Mouse (Mus musculus) heart, embryonic 13.5 days (tissue): ENCODE measurements around the gene Lgalsl. TPM values are rescaled to one million over a fixed set of nuclear protein-coding genes. Genes with fewer than 3 reads are reported as not detected.

Experiments used
- ATAC-seq: fragments of 200-750 bp; cut with Nextera tagmentation; 2 replicates; pipeline ENCODE4 v1.8.0; 2017; ENCODE audit warnings: moderate TSS enrichment; ENCODE audit not compliant: insufficient number of reproducible peaks, low FRiP score, low TSS enrichment; ENCODE audit errors: extremely low read depth
- H3K27ac ChIP-seq: fragments of 300-500 bp; sonication (generic); replicated peaks from 2 replicates; pipeline ENCODE4 v1.5.1; 2015; ENCODE audit warnings: moderate library complexity, mild to moderate bottlenecking, inconsistent platforms
- H3K27me3 ChIP-seq: fragments of 300-500 bp; sonication (generic); replicated peaks from 2 replicates; pipeline ENCODE4 v1.6.1; 2015; ENCODE audit warnings: mild to moderate bottlenecking, inconsistent platforms
- H3K36me3 ChIP-seq: fragments of 300-500 bp; sonication (generic); 2 replicates; pipeline ENCODE4 v1.6.1; 2015; ENCODE audit warnings: mild to moderate bottlenecking, inconsistent platforms
- H3K4me1 ChIP-seq: fragments of 300-500 bp; sonication (generic); 2 replicates; pipeline ENCODE4 v1.6.1; 2015; ENCODE audit warnings: inconsistent platforms
- H3K4me2 ChIP-seq: fragments of 300-500 bp; sonication (generic); 2 replicates; pipeline ENCODE4 v1.6.1; 2015; ENCODE audit warnings: inconsistent platforms, mild to moderate bottlenecking, moderate library complexity
- H3K4me3 ChIP-seq: fragments of 300-500 bp; sonication (generic); 2 replicates; pipeline ENCODE4 v1.5.1; 2015; ENCODE audit warnings: moderate library complexity, mild to moderate bottlenecking, inconsistent platforms
- H3K9ac ChIP-seq: fragments of 300-500 bp; sonication (generic); 2 replicates; pipeline ENCODE4 v1.6.1; 2015; ENCODE audit warnings: inconsistent platforms, mild to moderate bottlenecking, moderate library complexity
- H3K9me3 ChIP-seq: fragments of 300-500 bp; sonication (generic); 2 replicates; pipeline ENCODE4 v1.6.1; 2016; ENCODE audit warnings: inconsistent platforms
- WGBS: fragments of 180-500 bp; shearing (Covaris S2); methylation state at CpG from one replicate; pipeline ENCODE4 v1.1.7; 2015; ENCODE audit warnings: mixed read lengths; 5-methylcytosine and 5-hydroxymethylcytosine counted together
- polyA plus RNA-seq: library from polyadenylated mRNA; unstranded; fragments of >200 nt; fragmentation: Nextera tagmentation; extraction: Ambion mirVana; gene quantifications from 2 replicates; pipeline ENCODE4 v1.2.1, GENCODE M21; 2015

The Lgalsl gene
- polyA plus RNA-seq, 1 experiment from 2014 or later, result 35.1 TPM

DNA sequence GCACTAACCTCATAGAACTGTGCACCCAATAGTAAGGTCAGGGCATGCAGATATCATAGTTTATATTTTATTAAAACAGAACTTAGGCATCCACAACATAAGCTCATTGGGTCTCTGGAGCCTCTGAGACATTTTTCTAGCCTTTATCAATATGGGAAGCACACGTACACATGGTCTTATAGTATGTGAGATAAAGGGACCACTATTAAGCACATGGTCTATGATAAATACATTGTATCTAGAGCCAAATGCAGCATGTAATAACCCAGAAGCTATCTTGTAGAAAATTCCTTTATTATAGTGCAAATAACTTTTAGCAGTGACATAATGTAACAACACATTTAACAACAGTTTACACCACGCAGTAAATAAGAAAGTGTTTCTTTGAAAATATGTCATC is 7.6 kb downstream of the Lgalsl start:
- no peak overlapping the region for H3K9ac ChIP-seq
- ATAC-seq, result no peak
- WGBS, result 81% methylated on average over 2 of the region's 2 CpGs
- H3K4me3 ChIP-seq, result no peak overlapping the region
- H3K4me1 ChIP-seq, result peaks cover 3% of the 10 kb centered on the region; the same call in 1 of the 2 replicates
- no peak overlapping the region for H3K4me2 ChIP-seq
- no peaks in the 10 kb centered on the region for H3K9me3 ChIP-seq
- H3K36me3 ChIP-seq, result peaks cover 37% of the 10 kb centered on the region
- H3K27me3 ChIP-seq, result no peaks in the 10 kb centered on the region
- no peak overlapping the region for H3K27ac ChIP-seq

DNA sequence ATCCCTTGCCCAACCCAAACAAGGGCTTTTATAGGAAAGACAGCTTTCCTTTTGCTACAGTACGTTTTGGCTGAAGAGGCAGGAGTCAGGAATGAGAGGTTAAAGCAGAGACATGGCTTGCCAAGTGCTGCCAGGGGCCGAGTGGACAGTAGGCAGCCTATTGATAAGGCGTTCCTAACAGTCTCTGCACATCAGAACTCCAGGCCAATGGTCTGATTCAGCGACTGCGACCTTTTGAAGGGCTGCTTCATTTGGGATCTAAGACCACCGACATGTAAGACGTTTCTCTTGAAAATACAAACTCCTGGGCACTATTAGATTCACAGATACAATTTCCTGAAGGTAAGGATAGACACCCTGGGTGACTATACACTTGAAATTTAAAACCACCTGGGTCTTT is 9.5 kb downstream of the Lgalsl start:
- ATAC-seq, result no peak
- Histone ChIP-seq H3K4me3 (no peak overlapping the region), H3K4me2 (no peak overlapping the region), H3K36me3 (peaks cover 18% of the 10 kb centered on the region), H3K4me1 (peaks cover 3% of the 10 kb centered on the region; the same call in 1 of the 2 replicates), H3K9me3 (no peaks in the 10 kb centered on the region), H3K9ac (no peak overlapping the region), H3K27me3 (no peaks in the 10 kb centered on the region), H3K27ac (no peak overlapping the region)
- 52% methylated on average over 7 of the region's 7 CpGs for whole genome bisulfite sequencing

DNA sequence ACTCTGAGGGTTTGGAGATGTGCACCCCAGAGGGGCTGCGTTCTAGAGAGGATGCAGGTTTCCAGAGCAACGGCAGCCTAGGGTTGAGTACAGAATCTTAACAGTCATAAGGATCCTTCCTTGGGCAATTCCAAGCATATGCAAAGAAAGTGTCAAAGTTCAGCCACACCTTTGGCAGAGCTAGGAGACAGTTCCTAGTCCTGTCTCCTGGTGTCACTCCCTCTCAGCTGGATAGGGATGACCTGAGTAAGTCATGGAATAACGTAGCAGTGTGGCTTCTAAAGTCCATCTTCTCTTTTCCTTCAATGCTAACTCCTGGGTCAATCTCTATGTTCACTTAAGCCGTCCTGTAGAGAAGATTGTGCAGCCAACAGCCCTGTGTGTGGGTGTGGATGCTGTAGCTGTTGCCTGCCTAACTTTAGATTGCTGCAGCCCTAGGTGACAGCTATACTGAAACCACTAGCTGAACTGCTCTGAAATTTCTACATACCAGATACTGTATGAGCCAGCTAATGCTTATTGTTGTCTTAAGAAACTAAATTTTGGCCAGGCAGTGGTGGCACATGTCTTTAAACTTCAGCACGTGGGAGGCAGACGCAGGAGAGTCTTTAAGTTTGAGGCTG is 16.8 kb downstream of the Lgalsl start:
- no peaks in the 10 kb centered on the region for H3K4me1 ChIP-seq
- 76% methylated on average over 6 of the region's 6 CpGs for WGBS
- no peaks in the 10 kb centered on the region for H3K27me3 ChIP-seq
- no peaks in the 10 kb centered on the region for H3K36me3 ChIP-seq
- no peak overlapping the region for H3K4me3 ChIP-seq
- no peaks in the 10 kb centered on the region for H3K9me3 ChIP-seq
- no peak for ATAC-seq
- no peak overlapping the region for H3K9ac ChIP-seq
- no peak overlapping the region for H3K4me2 ChIP-seq
- H3K27ac ChIP-seq, result no peak overlapping the region

DNA sequence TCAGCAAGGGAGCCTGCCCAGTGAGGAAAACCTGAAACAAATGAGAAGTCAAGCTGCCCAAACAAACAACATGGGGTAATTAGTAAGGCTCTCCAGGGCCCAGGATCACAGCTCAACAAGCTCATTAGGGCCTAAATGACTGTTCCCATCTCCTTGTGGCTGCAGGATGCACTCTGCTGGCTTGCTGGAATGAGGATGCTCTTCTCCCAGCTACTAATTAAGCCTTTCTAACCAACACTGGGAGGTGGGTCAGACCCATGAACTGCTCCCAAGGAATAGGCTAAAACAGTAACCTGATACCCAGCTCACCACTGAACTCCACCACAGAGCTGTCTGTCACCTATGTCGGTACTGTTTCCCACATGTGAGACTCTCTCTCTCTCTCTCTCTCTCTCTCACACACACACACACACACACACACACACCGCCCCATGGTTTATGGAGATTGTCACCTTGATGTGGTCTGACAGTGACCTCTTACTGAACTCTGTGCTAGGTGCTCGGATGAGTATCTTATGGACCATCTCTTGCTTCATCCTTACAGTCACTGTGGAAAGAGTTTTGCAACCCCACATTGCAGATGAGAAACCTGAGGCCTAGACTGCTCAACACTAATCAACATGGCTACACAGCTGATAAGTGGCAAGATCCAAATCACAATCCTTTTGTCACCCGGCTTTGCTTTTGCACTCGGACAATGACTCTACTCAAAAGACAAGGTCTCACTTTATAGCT is 18.5 kb downstream of the Lgalsl start:
- 63% methylated on average over 5 of the region's 5 CpGs for WGBS
- no peaks in the 10 kb centered on the region for H3K27me3 ChIP-seq

DNA sequence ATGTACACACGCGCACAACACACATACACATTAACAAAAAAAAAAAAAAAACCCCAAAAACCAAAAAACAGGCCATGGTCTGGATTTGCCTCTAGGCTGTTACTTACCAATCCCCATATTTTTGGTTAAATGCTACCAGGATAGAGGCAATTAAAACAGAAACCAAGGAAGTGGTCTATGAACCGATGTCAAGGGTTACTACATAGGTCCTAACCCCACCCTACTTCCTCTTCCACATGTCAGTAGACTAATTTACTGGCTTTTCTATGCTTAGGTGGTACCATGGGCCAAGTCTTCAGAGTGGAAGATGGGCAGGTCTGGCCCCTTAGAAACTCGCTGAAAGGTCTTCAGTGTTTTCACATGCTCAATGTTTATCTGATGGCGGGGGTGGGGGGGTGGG is 24.2 kb downstream of the Lgalsl start:
- no peak overlapping the region for H3K4me2 ChIP-seq
- H3K27ac ChIP-seq, result no peak overlapping the region
- H3K4me1 ChIP-seq, result no peaks in the 10 kb centered on the region
- no peaks in the 10 kb centered on the region for H3K27me3 ChIP-seq
- 73% methylated on average over 5 of the region's 5 CpGs for WGBS
- no peaks in the 10 kb centered on the region for H3K36me3 ChIP-seq
- no peak overlapping the region for H3K9ac ChIP-seq
- ATAC-seq, result no peak
- H3K9me3 ChIP-seq, result no peaks in the 10 kb centered on the region
- H3K4me3 ChIP-seq, result no peak overlapping the region

More for the DNA sequence above, 18.5 kb downstream of the Lgalsl start:
- no peak overlapping the region for H3K4me2 ChIP-seq
- H3K9ac ChIP-seq, result no peak overlapping the region
- no peak overlapping the region for H3K4me3 ChIP-seq
- ATAC-seq, result no peak
- no peak overlapping the region for H3K27ac ChIP-seq
- no peaks in the 10 kb centered on the region for H3K36me3 ChIP-seq
- H3K4me1 ChIP-seq, result no peaks in the 10 kb centered on the region
- no peaks in the 10 kb centered on the region for H3K9me3 ChIP-seq

DNA sequence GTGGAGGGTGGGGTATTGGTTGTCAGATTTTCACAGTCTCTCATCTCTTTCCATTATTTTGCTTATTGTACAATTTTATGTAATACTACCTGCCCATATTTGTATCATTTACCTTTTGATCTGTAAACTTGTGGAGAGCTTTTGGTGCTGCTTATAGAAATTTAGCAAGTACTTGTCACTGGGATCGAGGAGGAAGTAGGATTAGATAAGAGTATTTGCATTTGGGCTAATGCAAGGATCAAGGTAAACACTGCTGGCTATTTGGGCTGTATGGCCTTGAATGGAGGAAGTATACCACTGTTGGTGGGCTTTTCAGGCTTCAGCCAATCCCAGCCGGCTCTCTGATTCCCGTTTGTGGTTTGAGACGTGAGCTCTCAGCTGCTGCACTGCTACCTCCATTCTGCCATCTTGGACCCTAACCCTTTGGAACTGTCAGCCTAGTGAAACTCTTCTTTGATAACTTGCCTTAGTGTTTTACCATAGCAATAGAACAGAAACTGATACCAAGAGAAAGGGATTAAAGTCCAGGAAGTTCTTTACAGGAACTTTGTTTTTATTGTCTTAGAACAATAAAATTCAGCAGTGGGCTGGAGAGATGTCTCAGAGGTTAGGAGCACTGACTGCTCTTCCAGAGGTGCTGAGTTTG is 25.1 kb downstream of the Lgalsl start:
- Histone ChIP-seq H3K9ac (no peak overlapping the region), H3K36me3 (no peaks in the 10 kb centered on the region), H3K4me1 (no peaks in the 10 kb centered on the region), H3K27me3 (no peaks in the 10 kb centered on the region), H3K4me2 (no peak overlapping the region), H3K9me3 (no peaks in the 10 kb centered on the region), H3K4me3 (no peak overlapping the region), H3K27ac (no peak overlapping the region)
- no peak for ATAC-seq
- 42% methylated on average over 4 of the region's 4 CpGs for WGBS

DNA sequence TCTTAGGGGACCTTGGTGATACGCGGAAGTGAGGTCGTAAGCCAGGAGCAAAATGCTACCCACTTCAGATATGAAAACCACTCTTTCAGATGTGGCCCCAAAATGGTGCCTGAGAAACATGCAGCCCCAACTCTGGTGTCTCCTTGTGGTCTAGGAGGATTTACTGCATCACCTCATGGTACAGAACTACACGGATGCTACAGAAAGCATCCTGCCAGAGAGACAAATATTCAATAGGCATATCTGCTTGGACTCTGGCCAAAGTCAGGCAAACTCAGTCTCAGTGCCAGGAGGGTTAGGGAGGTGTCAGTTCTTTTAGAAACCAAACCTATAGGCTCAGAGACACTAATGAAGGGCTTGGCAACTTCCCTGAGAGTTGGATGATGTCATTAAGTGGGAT is 26.4 kb downstream of the Lgalsl start:
- no peaks in the 10 kb centered on the region for H3K9me3 ChIP-seq
- ATAC-seq, result no peak
- H3K27me3 ChIP-seq, result no peaks in the 10 kb centered on the region
- H3K36me3 ChIP-seq, result no peaks in the 10 kb centered on the region
- no peak overlapping the region for H3K4me2 ChIP-seq
- H3K9ac ChIP-seq, result no peak overlapping the region
- H3K27ac ChIP-seq, result no peak overlapping the region
- H3K4me3 ChIP-seq, result no peak overlapping the region
- WGBS, result 89% methylated on average over 4 of the region's 4 CpGs
- H3K4me1 ChIP-seq, result peaks cover 8% of the 10 kb centered on the region

DNA sequence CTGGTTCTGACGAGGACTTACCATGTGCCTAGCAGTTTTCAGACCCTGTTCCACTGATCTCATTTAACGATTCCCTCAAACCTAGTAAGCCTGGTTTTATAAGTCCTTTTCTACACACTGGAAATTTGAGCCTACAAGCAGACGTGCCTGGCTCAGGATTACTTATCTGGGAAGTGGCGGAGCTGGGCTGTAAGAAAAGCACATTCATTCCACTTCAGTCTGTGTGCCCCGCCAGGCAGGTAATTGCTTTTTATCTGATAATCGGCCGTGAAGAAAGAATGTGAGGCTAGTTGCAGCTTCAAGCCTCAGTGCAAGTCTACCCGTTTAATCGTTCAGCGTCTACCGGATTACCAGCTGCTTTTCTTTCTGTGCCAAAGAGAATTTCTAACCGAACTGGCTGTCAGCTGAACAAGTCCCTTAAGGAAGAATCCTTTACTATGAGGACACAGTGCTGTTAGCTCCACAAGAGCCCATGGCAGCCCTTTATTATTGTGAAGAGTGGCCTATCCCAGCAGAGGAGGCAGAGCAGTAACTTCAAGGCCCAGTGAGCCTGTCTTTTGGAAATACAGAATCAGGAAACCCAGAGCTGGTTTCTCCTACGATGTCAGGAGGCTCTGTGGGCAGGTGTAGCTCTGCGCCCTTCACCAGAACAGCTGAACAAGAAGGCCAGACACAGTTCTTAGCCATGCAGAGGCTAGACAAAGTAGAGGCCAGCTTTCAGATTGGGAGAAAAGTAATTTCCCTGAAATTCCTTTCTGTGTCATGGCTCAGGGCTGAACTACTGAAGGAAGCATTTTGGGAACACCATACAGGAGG is 30.4 kb downstream of the Lgalsl start:
- H3K9ac ChIP-seq, result peak overlapping the region; percentile 41
- H3K4me1 ChIP-seq, result peaks cover 8% of the 10 kb centered on the region
- no peak for ATAC-seq
- no peak overlapping the region for H3K4me3 ChIP-seq
- H3K27ac ChIP-seq, result no peak overlapping the region
- H3K4me2 ChIP-seq, result peak overlapping the region; percentile 48
- H3K27me3 ChIP-seq, result no peaks in the 10 kb centered on the region
- H3K9me3 ChIP-seq, result no peaks in the 10 kb centered on the region
- H3K36me3 ChIP-seq, result no peaks in the 10 kb centered on the region
- WGBS, result 27% methylated on average over 14 of the region's 14 CpGs

DNA sequence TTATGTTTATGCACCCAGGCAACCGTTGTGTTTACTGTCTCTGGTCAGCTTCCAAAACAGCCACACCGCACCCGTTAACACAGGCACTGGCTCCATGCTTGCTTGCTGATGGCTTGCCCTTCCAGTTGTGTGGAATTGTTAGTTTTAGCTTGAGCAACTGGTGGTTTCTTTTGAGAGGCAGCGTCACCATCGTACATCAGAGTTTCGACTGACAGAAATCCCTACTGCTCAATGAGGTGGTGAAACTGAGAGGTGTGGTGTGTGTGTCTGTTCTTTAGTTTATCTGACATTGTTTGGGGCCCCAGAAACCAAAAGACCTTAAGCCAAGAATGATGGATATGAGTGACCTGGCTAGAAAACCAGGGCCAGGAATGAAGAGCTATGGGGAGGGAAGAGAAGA is 33.0 kb downstream of the Lgalsl start:
- no peak overlapping the region for H3K27ac ChIP-seq
- H3K9me3 ChIP-seq, result no peaks in the 10 kb centered on the region
- no peak overlapping the region for H3K9ac ChIP-seq
- H3K4me2 ChIP-seq, result no peak overlapping the region
- H3K4me3 ChIP-seq, result no peak overlapping the region
- no peak for ATAC-seq
- WGBS, result 89% methylated on average over 6 of the region's 6 CpGs
- no peaks in the 10 kb centered on the region for H3K36me3 ChIP-seq
- H3K4me1 ChIP-seq, result peaks cover 11% of the 10 kb centered on the region
- no peaks in the 10 kb centered on the region for H3K27me3 ChIP-seq

DNA sequence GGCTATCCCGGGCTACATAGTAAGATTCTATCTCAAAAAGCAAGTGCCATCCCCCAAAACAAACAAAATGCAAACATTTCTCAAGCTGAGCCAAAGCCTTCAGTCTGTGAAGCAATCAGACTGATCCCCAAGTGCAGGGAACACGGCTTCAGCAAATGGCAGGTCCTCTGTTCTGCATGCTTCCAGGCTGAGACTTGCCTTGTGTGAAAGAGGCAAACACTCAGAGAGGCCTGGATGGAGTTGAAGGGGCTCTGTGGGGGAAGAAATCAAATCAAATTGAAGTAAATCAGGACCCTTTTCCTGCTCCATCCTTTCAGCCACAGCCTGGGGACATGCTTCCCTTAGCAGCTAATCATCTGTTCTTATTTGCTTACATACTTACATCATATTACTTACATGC is 35.4 kb downstream of the Lgalsl start:
- no peaks in the 10 kb centered on the region for H3K36me3 ChIP-seq
- H3K27me3 ChIP-seq, result no peaks in the 10 kb centered on the region
- no peak overlapping the region for H3K4me3 ChIP-seq
- no peak overlapping the region for H3K9ac ChIP-seq
- H3K9me3 ChIP-seq, result no peaks in the 10 kb centered on the region
- H3K4me1 ChIP-seq, result peaks cover 9% of the 10 kb centered on the region
- ATAC-seq, result no peak
- no peak overlapping the region for H3K27ac ChIP-seq
- 45% methylated on average over 2 of the region's 2 CpGs for WGBS
- H3K4me2 ChIP-seq, result no peak overlapping the region

DNA sequence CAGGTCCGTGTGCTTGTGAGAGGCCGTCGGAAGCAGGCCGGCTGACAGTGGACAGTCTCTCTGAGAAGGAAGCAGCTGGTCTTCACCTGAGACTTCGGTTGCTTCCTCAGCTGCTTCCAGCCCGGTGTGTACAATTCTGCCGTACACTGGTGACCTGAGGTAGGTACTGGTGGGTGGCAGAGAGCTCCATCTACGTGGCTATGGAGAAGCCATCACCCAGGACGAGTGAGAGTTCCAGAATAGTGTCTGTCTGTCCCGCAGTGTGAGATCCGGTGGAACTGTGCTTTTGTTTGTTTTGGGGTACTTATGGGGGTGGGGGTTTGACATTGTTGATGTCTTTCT is 36.0 kb downstream of the Lgalsl start:
- peaks cover 3% of the 10 kb centered on the region; the same call in 1 of the 2 replicates for H3K4me1 ChIP-seq
- no peak for ATAC-seq
- 48% methylated on average over 11 of the region's 11 CpGs for WGBS

More for the DNA sequence above, 36.0 kb downstream of the Lgalsl start:
- Histone ChIP-seq H3K9me3 (no peaks in the 10 kb centered on the region), H3K4me3 (no peak overlapping the region), H3K4me2 (no peak overlapping the region), H3K9ac (no peak overlapping the region), H3K27me3 (no peaks in the 10 kb centered on the region), H3K36me3 (no peaks in the 10 kb centered on the region), H3K27ac (no peak overlapping the region)
